Mouse (Mus musculus) MEL (cell line): ENCODE data around the gene Ptrh2. TPM values are rescaled to one million over a fixed set of nuclear protein-coding genes. Genes with fewer than 3 reads are reported as not detected.

Source experiments
- DNase-seq: peaks from one replicate; pipeline ENCODE4 v3.0.0; 2011; ENCODE audit warnings: low read depth, low spot score
- H3K27ac ChIP-seq: 2 replicates; pipeline ENCODE4 v1.5.1; 2012; ENCODE audit warnings: low read depth, mild to moderate bottlenecking, control low read depth, low read length, moderate library complexity; ENCODE audit not compliant: control insufficient read depth
- H3K27me3 ChIP-seq, 2 experiments: fragments of 150-350 bp in 1 of 2; sonication (generic) in 1 of 2; 2 replicates each; pipeline ENCODE4 v1.6.1; 2012; ENCODE audit warnings: low read length in 2 of 2, mild to moderate bottlenecking in 2 of 2, improper control_type of control experiment in 1 of 2, moderate library complexity in 1 of 2; ENCODE audit not compliant: insufficient read depth in 2 of 2, control insufficient read depth in 1 of 2
- H3K36me3 ChIP-seq, 2 experiments: 2 replicates each; pipeline ENCODE4 v1.6.1; 2012 to 2014; ENCODE audit warnings: low read length in 2 of 2, improper control_type of control experiment in 1 of 2, inconsistent platforms in 1 of 2, mild to moderate bottlenecking in 1 of 2; ENCODE audit not compliant: insufficient read depth in 2 of 2, control insufficient read depth in 1 of 2
- H3K4me1 ChIP-seq, 2 experiments: fragments of 150-350 bp in 1 of 2; sonication (generic) in 1 of 2; 2 replicates each; pipeline ENCODE4 v1.6.1; 2012; ENCODE audit warnings: low read length in 2 of 2, improper control_type of control experiment in 1 of 2, mild to moderate bottlenecking in 1 of 2; ENCODE audit not compliant: insufficient read depth in 2 of 2, control insufficient read depth in 1 of 2
- H3K4me3 ChIP-seq, 2 experiments: fragments of 150-350 bp in 1 of 2; sonication (generic) in 1 of 2; 2 replicates each; pipeline ENCODE4 v1.5.1; 2012; ENCODE audit warnings: low read depth in 2 of 2, low read length in 2 of 2, mild to moderate bottlenecking in 2 of 2, moderate library complexity in 2 of 2, control low read depth in 1 of 2, improper control_type of control experiment in 1 of 2; ENCODE audit not compliant: control insufficient read depth in 1 of 2, insufficient read depth in 1 of 2
- H3K79me2 ChIP-seq: 2 replicates; pipeline ENCODE4 v1.6.1; 2012; ENCODE audit warnings: mild to moderate bottlenecking, low read length, moderate library complexity; ENCODE audit not compliant: control insufficient read depth, poor library complexity, insufficient read depth
- H3K9ac ChIP-seq: 2 replicates; pipeline ENCODE4 v1.6.1; 2012; ENCODE audit warnings: low read depth, mild to moderate bottlenecking, control low read depth, low read length, moderate library complexity; ENCODE audit not compliant: control insufficient read depth, poor library complexity, severe bottlenecking
- H3K9me3 ChIP-seq: fragments of 150-350 bp; sonication (generic); replicated peaks from 2 replicates; pipeline ENCODE4 v1.6.1; 2012; ENCODE audit warnings: mild to moderate bottlenecking, low read length, improper control_type of control experiment, moderate library complexity; ENCODE audit not compliant: insufficient read depth
- BHLHE40 ChIP-seq: IDR thresholded peaks from 2 replicates; pipeline ENCODE4 v1.6.1; 2012; ENCODE audit warnings: low read depth, mild to moderate bottlenecking, inconsistent platforms, low read length, improper control_type of control experiment, borderline replicate concordance
- CHD1 ChIP-seq: IDR thresholded peaks from 2 replicates; pipeline ENCODE4 v1.6.1; 2012; ENCODE audit warnings: low read depth, mild to moderate bottlenecking, inconsistent platforms, low read length, improper control_type of control experiment
- E2F4 ChIP-seq: IDR thresholded peaks from 2 replicates; pipeline ENCODE4 v1.6.1; 2011; ENCODE audit warnings: low read depth, low read length, improper control_type of control experiment, borderline replicate concordance
- EP300 ChIP-seq, 2 experiments: IDR thresholded peaks; 2 replicates each; pipeline ENCODE4 v1.6.1; 2011; ENCODE audit warnings: improper control_type of control experiment in 2 of 2, low read length in 2 of 2, low read depth in 1 of 2, mild to moderate bottlenecking in 1 of 2
- GATA1 ChIP-seq: IDR thresholded peaks from 2 replicates; pipeline ENCODE4 v1.6.1; 2011; ENCODE audit warnings: low read depth, low read length, improper control_type of control experiment
- HCFC1 ChIP-seq: IDR thresholded peaks from 2 replicates; pipeline ENCODE4 v1.6.1; 2012; ENCODE audit warnings: low read depth, mild to moderate bottlenecking, inconsistent platforms, low read length, improper control_type of control experiment, moderate library complexity
- MXI1 ChIP-seq: IDR thresholded peaks from 2 replicates; pipeline ENCODE4 v1.6.1; 2011; ENCODE audit warnings: mild to moderate bottlenecking, low read depth, low read length, improper control_type of control experiment
- MYC ChIP-seq: IDR thresholded peaks from 2 replicates; pipeline ENCODE4 v1.6.1; 2011; ENCODE audit warnings: low read depth, mild to moderate bottlenecking, low read length, improper control_type of control experiment, moderate library complexity
- NELFE ChIP-seq: IDR thresholded peaks from 2 replicates; pipeline ENCODE4 v1.6.1; 2011; ENCODE audit warnings: low read depth, low read length, improper control_type of control experiment
- NRF1 ChIP-seq: IDR thresholded peaks from 2 replicates; pipeline ENCODE4 v1.6.1; 2014; ENCODE audit warnings: low read depth, mild to moderate bottlenecking, inconsistent platforms, low read length, improper control_type of control experiment, moderate library complexity; ENCODE audit not compliant: poor library complexity, insufficient read depth, severe bottlenecking
- POLR2A ChIP-seq, 2 experiments: IDR thresholded peaks; 2 replicates each; pipeline ENCODE4 v1.6.1; 2011 to 2012; ENCODE audit warnings: low read length in 2 of 2, mild to moderate bottlenecking in 2 of 2, control low read depth in 1 of 2, improper control_type of control experiment in 1 of 2, low read depth in 1 of 2, moderate library complexity in 1 of 2; ENCODE audit not compliant: control insufficient read depth in 1 of 2, insufficient read depth in 1 of 2, poor library complexity in 1 of 2
- SIN3A ChIP-seq: IDR thresholded peaks from 2 replicates; pipeline ENCODE4 v1.6.1; 2012; ENCODE audit warnings: low read length, improper control_type of control experiment, inconsistent platforms
- SMC3 ChIP-seq: IDR thresholded peaks from 2 replicates; pipeline ENCODE4 v1.6.1; 2011; ENCODE audit warnings: low read depth, low read length, improper control_type of control experiment
- TCF12 ChIP-seq: IDR thresholded peaks from 2 replicates; pipeline ENCODE4 v1.6.1; 2014; ENCODE audit warnings: low read depth, mild to moderate bottlenecking, inconsistent platforms, low read length, improper control_type of control experiment, moderate library complexity
- USF1 ChIP-seq: IDR thresholded peaks from 2 replicates; pipeline ENCODE4 v1.6.1; 2014; ENCODE audit warnings: low read depth, mild to moderate bottlenecking, inconsistent platforms, low read length, improper control_type of control experiment, moderate library complexity
- polyA plus RNA-seq, 2 experiments: library from polyadenylated mRNA; stranded (reverse) in 1 of 2; unstranded in 1 of 2; fragments of >175 nt in 1 of 2; fragments of >200 nt in 1 of 2; gene quantifications; 2 replicates each; pipeline versions ENCODE4 v1.2.1 to v1.2.4; 2012; ENCODE audit warnings: low replicate concordance in 2 of 2, low read depth in 1 of 2; ENCODE audit not compliant: insufficient read length in 2 of 2, insufficient read depth in 1 of 2, missing spikeins in 1 of 2
- total RNA-seq: library from RNA; depleted of rRNA; stranded (reverse); fragments of 300-350 nt; gene quantifications from 2 replicates; pipeline ENCODE4 v1.2.3, GENCODE M21; 2012

The Ptrh2 gene
- total and polyA plus RNA-seq, 3 experiments = 30.0 to 40.3 TPM; not detected in 1

GRCm38 (mm10) chr11:86731443-86731842 is 47.7 kb downstream of the Ptrh2 start:
- Histone ChIP-seq H3K9ac (no peak overlapping the region), H3K79me2 (peaks cover 18% of the 10 kb centered on the region), H3K4me1 (peaks cover 0 to 8% of the 10 kb centered on the region in 2 experiments; a peak in 2 of 4 replicates), H3K9me3 (no peaks in the 10 kb centered on the region), H3K27me3 (no peaks in the 10 kb centered on the region), H3K4me3 (no peak overlapping the region), H3K27ac (no peak overlapping the region), H3K36me3 (peaks cover 31 to 80% of the 10 kb centered on the region in 2 experiments)
- no peak for TF ChIP-seq BHLHE40
- no peak for TF ChIP-seq NELFE
- no peak for TF ChIP-seq USF1
- no peak for TF ChIP-seq E2F4
- peak in 1 of 2 experiments; percentile 21; a peak in 1 of 4 replicates for TF ChIP-seq POLR2A (IDR thresholded peaks at IDR 0.05; ENCODE audit: control insufficient read depth in 1 of 2, insufficient read depth in 1 of 2, low read depth in 1 of 2, low read length in 2 of 2, poor library complexity in 1 of 2)
- no peak for DNase-seq

- TF ChIP-seq MYC = no peak
- TF ChIP-seq CHD1 = no peak
- TF ChIP-seq EP300 (IDR thresholded peaks at IDR 0.05; ENCODE audit: low read depth in 1 of 2, low read length in 2 of 2) = no peak
- no peak for TF ChIP-seq GATA1
- TF ChIP-seq NRF1 = no peak
- TF ChIP-seq HCFC1 = no peak
- no peak for TF ChIP-seq SMC3
- no peak for TF ChIP-seq SIN3A
- no peak for TF ChIP-seq TCF12
- TF ChIP-seq MXI1 = no peak
- H3K9me3 ChIP-seq = no peaks in the 10 kb centered on the region
- no peak overlapping the region for H3K4me3 ChIP-seq
- H3K36me3 ChIP-seq = peaks cover 52 to 73% of the 10 kb centered on the region in 2 experiments
- DNase-seq = no peak
- H3K4me1 ChIP-seq = peaks cover 8 to 20% of the 10 kb centered on the region in 2 experiments
- peaks cover 35% of the 10 kb centered on the region for H3K79me2 ChIP-seq
- H3K9ac ChIP-seq = no peak overlapping the region
- no peak overlapping the region for H3K27ac ChIP-seq
- H3K27me3 ChIP-seq = no peaks in the 10 kb centered on the region
Observed at GRCm38 (mm10) chr11:86734241-86734939, 50.6 kb downstream of the Ptrh2 start.
